Mouse (Mus musculus) forebrain, postnatal 0 days (tissue): Measurements from ENCODE around the gene Lclat1. TPM values are rescaled to one million over a fixed set of nuclear protein-coding genes. Genes with fewer than 3 reads are reported as not detected.
"Not testable (repeated sequence)": the region's sequence is repeated elsewhere in the genome, so short reads cannot be mapped to it uniquely, and the experiment has no call there.

Experiments
- ATAC-seq: fragments of 200-750 bp; cut with Nextera tagmentation; 2 replicates; pipeline ENCODE4 v1.8.0; 2017; ENCODE audit warnings: mild to moderate bottlenecking, moderate library complexity
- DNase-seq: peaks from one replicate; pipeline ENCODE4 v3.0.0-alpha.2; 2015
- H3K27ac ChIP-seq: fragments of 300-500 bp; sonication (generic); 2 replicates; pipeline ENCODE4 v1.5.1; 2014; ENCODE audit warnings: low read depth, mild to moderate bottlenecking, antibody characterized with exemption, low read length, moderate library complexity, mixed read lengths
- H3K27me3 ChIP-seq: fragments of 300-500 bp; sonication (generic); 2 replicates; pipeline ENCODE4 v1.6.1; 2014; ENCODE audit warnings: mild to moderate bottlenecking, low read length, mixed read lengths; ENCODE audit not compliant: insufficient read depth
- H3K36me3 ChIP-seq: fragments of 300-500 bp; sonication (generic); 2 replicates; pipeline ENCODE4 v1.6.1; 2014; ENCODE audit warnings: mild to moderate bottlenecking, moderate library complexity; ENCODE audit not compliant: insufficient read depth
- H3K4me1 ChIP-seq: fragments of 300-500 bp; sonication (generic); 2 replicates; pipeline ENCODE4 v1.6.1; 2014; ENCODE audit warnings: antibody characterized with exemption; ENCODE audit not compliant: insufficient read depth
- H3K4me2 ChIP-seq: fragments of 300-500 bp; sonication (generic); 2 replicates; pipeline ENCODE4 v1.6.1; 2014; ENCODE audit warnings: low read depth, mild to moderate bottlenecking, moderate library complexity
- H3K4me3 ChIP-seq: fragments of 300-500 bp; sonication (generic); 2 replicates; pipeline ENCODE4 v1.5.1; 2014; ENCODE audit warnings: low read depth, low read length, mixed read lengths
- H3K9ac ChIP-seq: fragments of 300-500 bp; sonication (generic); 2 replicates; pipeline ENCODE4 v1.6.1; 2014; ENCODE audit warnings: mild to moderate bottlenecking
- H3K9me3 ChIP-seq: fragments of 300-500 bp; sonication (generic); 2 replicates; pipeline ENCODE4 v1.6.1; 2016; ENCODE audit warnings: low read length
- CTCF ChIP-seq: sonication (generic); IDR thresholded peaks from 2 replicates; pipeline ENCODE4 v1.5.1; 2016; ENCODE audit warnings: antibody characterized with exemption, control low read depth, low read depth
- WGBS: fragments of 180-500 bp; shearing (Covaris S2); extraction: QIAGEN DNeasy Blood & Tissue Kit; methylation state at CpG from one replicate; pipeline ENCODE4 v1.1.7; 2014; 5-methylcytosine and 5-hydroxymethylcytosine counted together
- polyA plus RNA-seq: library from polyadenylated mRNA; unstranded; fragments of >200 nt; fragmentation: Nextera tagmentation; extraction: Ambion mirVana; gene quantifications from 2 replicates; pipeline ENCODE4 v1.2.1, GENCODE M21; 2015
- total RNA-seq: library from RNA; depleted of rRNA; stranded (reverse); fragments of >200 nt; gene quantifications from 2 replicates; pipeline ENCODE4 v1.2.3, GENCODE M21; 2014

Gene Lclat1
- total and polyA plus RNA-seq, 2 experiments from 2014 or later, result 11.9 to 28.4 TPM

GRCm38 (mm10) chr17:73262558-73262957, 154.8 kb downstream of the Lclat1 start:
- no peak for ATAC-seq
- 85% methylated on average over 2 of the region's 2 CpGs for WGBS

GRCm38 (mm10) chr17:73263077-73263501, 155.3 kb downstream of the Lclat1 start:
- TF ChIP-seq CTCF, result no peak
- H3K4me2 ChIP-seq, result no peak overlapping the region
- no peaks in the 10 kb centered on the region for H3K36me3 ChIP-seq
- H3K4me1 ChIP-seq, result no peaks in the 10 kb centered on the region
- H3K4me3 ChIP-seq, result no peak overlapping the region
- no peak overlapping the region for H3K27ac ChIP-seq
- 89% methylated on average over 8 of the region's 8 CpGs for WGBS
- DNase-seq (no peak), ATAC-seq (no peak)
- H3K9ac ChIP-seq, result no peak overlapping the region
- no peaks in the 10 kb centered on the region for H3K9me3 ChIP-seq
- H3K27me3 ChIP-seq, result no peaks in the 10 kb centered on the region

More at GRCm38 (mm10) chr17:73262558-73262957, 154.8 kb downstream of the Lclat1 start:
- Histone ChIP-seq H3K4me3 (no peak overlapping the region), H3K4me1 (no peaks in the 10 kb centered on the region), H3K27ac (no peak overlapping the region), H3K36me3 (no peaks in the 10 kb centered on the region), H3K9ac (no peak overlapping the region), H3K27me3 (no peaks in the 10 kb centered on the region), H3K9me3 (no peaks in the 10 kb centered on the region), H3K4me2 (no peak overlapping the region)
- TF ChIP-seq CTCF, result no peak
- DNase-seq, result no peak

- no peak for TF ChIP-seq CTCF
- 0 out of 2 replicates have a peak overlapping the region, but pooled peaks have one; percentile 14 for H3K9ac ChIP-seq
- ATAC-seq, result peak; percentile 68
- H3K9me3 ChIP-seq, result no peaks in the 10 kb centered on the region
- peak overlapping the region; percentile 78 for H3K27ac ChIP-seq
- no peaks in the 10 kb centered on the region for H3K36me3 ChIP-seq
- peaks cover 16% of the 10 kb centered on the region for H3K4me1 ChIP-seq
- H3K4me2 ChIP-seq, result peak overlapping the region; percentile 29
- 62% methylated on average over 15 of the region's 15 CpGs for WGBS
- peak; percentile 75 for DNase-seq
- no peaks in the 10 kb centered on the region for H3K27me3 ChIP-seq
- no peak overlapping the region for H3K4me3 ChIP-seq
Measured at GRCm38 (mm10) chr17:73270871-73271796, 163.3 kb downstream of the Lclat1 start.

GRCm38 (mm10) chr17:73271797-73272600, 164.2 kb downstream of the Lclat1 start:
- Histone ChIP-seq H3K27ac (peak overlapping the region; percentile 78), H3K9me3 (no peaks in the 10 kb centered on the region), H3K4me3 (no peak overlapping the region), H3K36me3 (no peaks in the 10 kb centered on the region), H3K4me2 (peak overlapping the region; percentile 29), H3K9ac (0 out of 2 replicates have a peak overlapping the region, but pooled peaks have one; percentile 14), H3K4me1 (peaks cover 16% of the 10 kb centered on the region), H3K27me3 (no peaks in the 10 kb centered on the region)
- peak; percentile 97 for ATAC-seq
- peak; percentile 78 for DNase-seq
- TF ChIP-seq CTCF, result no peak
- 67% methylated on average over 7 of the region's 7 CpGs for WGBS

GRCm38 (mm10) chr17:73273809-73274208, 166.0 kb downstream of the Lclat1 start:
- ATAC-seq (no peak), DNase-seq (no peak)
- no peak overlapping the region for H3K4me2 ChIP-seq
- no peaks in the 10 kb centered on the region for H3K27me3 ChIP-seq
- H3K27ac ChIP-seq, result no peak overlapping the region
- no peaks in the 10 kb centered on the region for H3K36me3 ChIP-seq
- whole genome bisulfite sequencing, result 90% methylated on average over 7 of the region's 7 CpGs
- H3K9me3 ChIP-seq, result no peaks in the 10 kb centered on the region
- H3K9ac ChIP-seq, result no peak overlapping the region
- peaks cover 16% of the 10 kb centered on the region for H3K4me1 ChIP-seq
- TF ChIP-seq CTCF, result no peak
- H3K4me3 ChIP-seq, result no peak overlapping the region

- ATAC-seq, result no peak
- no peaks in the 10 kb centered on the region for H3K27me3 ChIP-seq
- no peak overlapping the region for H3K9ac ChIP-seq
- no peaks in the 10 kb centered on the region for H3K9me3 ChIP-seq
- WGBS, result 88% methylated on average over 10 of the region's 10 CpGs
- no peak for TF ChIP-seq CTCF
- H3K4me3 ChIP-seq, result no peak overlapping the region
- no peak overlapping the region for H3K4me2 ChIP-seq
- no peaks in the 10 kb centered on the region for H3K36me3 ChIP-seq
- H3K4me1 ChIP-seq, result peaks cover 16% of the 10 kb centered on the region
- no peak overlapping the region for H3K27ac ChIP-seq
- no peak for DNase-seq
Measured at GRCm38 (mm10) chr17:73275066-73275465, 167.3 kb downstream of the Lclat1 start.

GRCm38 (mm10) chr17:73277770-73278169, 170.0 kb downstream of the Lclat1 start:
- WGBS, result 92% methylated on average over 4 of the region's 4 CpGs

GRCm38 (mm10) chr17:73282702-73283101, 174.9 kb downstream of the Lclat1 start:
- H3K27ac ChIP-seq, ATAC-seq, H3K4me3 ChIP-seq, H3K9ac ChIP-seq, DNase-seq, H3K4me2 ChIP-seq, H3K27me3 ChIP-seq, H3K36me3 ChIP-seq, H3K9me3 ChIP-seq, H3K4me1 ChIP-seq: not testable (repeated sequence)
- WGBS, result 47% methylated on average over 6 of the region's 6 CpGs

More at GRCm38 (mm10) chr17:73277770-73278169, 170.0 kb downstream of the Lclat1 start:
- DNase-seq (no peak), ATAC-seq (no peak)
- Histone ChIP-seq H3K4me2 (no peak overlapping the region), H3K9ac (no peak overlapping the region), H3K27me3 (no peaks in the 10 kb centered on the region), H3K9me3 (no peaks in the 10 kb centered on the region), H3K4me3 (no peak overlapping the region), H3K4me1 (no peaks in the 10 kb centered on the region), H3K36me3 (no peaks in the 10 kb centered on the region), H3K27ac (no peak overlapping the region)
- peak; percentile 34; the same call in 1 of the 2 replicates for TF ChIP-seq CTCF
